Mouse (Mus musculus): ENCODE measurements around the gene Abcf2.

- TF ChIP-seq CTCF (IDR thresholded peaks at IDR 0.05; ENCODE audit: extremely low read depth, insufficient read depth, low read length), result no peak
- no peak for TF ChIP-seq POLR2A (IDR thresholded peaks at IDR 0.05; ENCODE audit: extremely low read depth, insufficient read depth, low read length)
Measured at GRCm38 (mm10) chr5:24551317-24551688, 26.0 kb downstream of the Abcf2 start.

Measured in cortical plate, adult 2 months (tissue).